Mouse (Mus musculus) midbrain, embryonic 15.5 days (tissue): Measurements from ENCODE around the gene Rtl8a. TPM values are rescaled to one million over a fixed set of nuclear protein-coding genes. Genes with fewer than 3 reads are reported as not detected.
"Not testable (repeated sequence)": the region's sequence is repeated elsewhere in the genome, so short reads cannot be mapped to it uniquely, and the experiment has no call there.

Source experiments
- ATAC-seq: fragments of 200-750 bp; cut with Nextera tagmentation; replicated peaks from 2 replicates; pipeline ENCODE4 v1.8.0; 2017; ENCODE audit warnings: moderate TSS enrichment
- H3K27ac ChIP-seq: fragments of 300-500 bp; sonication (generic); 2 replicates; pipeline ENCODE4 v1.5.1; 2015; ENCODE audit warnings: mild to moderate bottlenecking, inconsistent platforms
- H3K27me3 ChIP-seq: fragments of 300-500 bp; sonication (generic); replicated peaks from 2 replicates; pipeline ENCODE4 v1.6.1; 2015; ENCODE audit warnings: inconsistent platforms
- H3K36me3 ChIP-seq: fragments of 300-500 bp; sonication (generic); replicated peaks from 2 replicates; pipeline ENCODE4 v1.6.1; 2015; ENCODE audit warnings: inconsistent platforms
- H3K4me1 ChIP-seq: fragments of 300-500 bp; sonication (generic); 2 replicates; pipeline ENCODE4 v1.6.1; 2015; ENCODE audit warnings: inconsistent platforms
- H3K4me2 ChIP-seq: fragments of 300-500 bp; sonication (generic); 2 replicates; pipeline ENCODE4 v1.6.1; 2015; ENCODE audit warnings: inconsistent platforms, mild to moderate bottlenecking, moderate library complexity
- H3K4me3 ChIP-seq: fragments of 300-500 bp; sonication (generic); 2 replicates; pipeline ENCODE4 v1.5.1; 2015; ENCODE audit warnings: mild to moderate bottlenecking, inconsistent platforms
- H3K9ac ChIP-seq: fragments of 300-500 bp; sonication (generic); 2 replicates; pipeline ENCODE4 v1.6.1; 2015; ENCODE audit warnings: mild to moderate bottlenecking, inconsistent platforms
- H3K9me3 ChIP-seq: fragments of 300-500 bp; sonication (generic); 2 replicates; pipeline ENCODE4 v1.6.1; 2016; ENCODE audit warnings: inconsistent platforms
- WGBS: fragments of 180-500 bp; shearing (Covaris S2); methylation state at CpG from one replicate; pipeline ENCODE4 v1.1.7; 2015; ENCODE audit warnings: mixed read lengths; 5-methylcytosine and 5-hydroxymethylcytosine counted together
- polyA plus RNA-seq: library from polyadenylated mRNA; unstranded; fragments of >200 nt; fragmentation: Nextera tagmentation; extraction: Ambion mirVana; gene quantifications from 2 replicates; pipeline ENCODE4 v1.2.1, GENCODE M21; 2015

Gene Rtl8a
- 231 and 240 TPM in 2 replicates for polyA plus RNA-seq

- H3K4me2 ChIP-seq, result peak within 1 kb of the TSS; percentile 46
- 25% methylated on average over 12 of the region's 50 CpGs for WGBS
- not testable (repeated sequence) for H3K9me3 ChIP-seq, H3K4me1 ChIP-seq, H3K27me3 ChIP-seq, H3K9ac ChIP-seq, H3K36me3 ChIP-seq
- H3K27ac ChIP-seq, result peak within 1 kb of the TSS; percentile 70
- H3K4me3 ChIP-seq, result peak within 1 kb of the TSS; percentile 34
- peak; percentile 96 for ATAC-seq
Measured at GRCm38 (mm10) chrX:53642980-53643961, at the start of gene Rtl8a. Rtl8a (minus strand) TSS chrX:53643682.

GRCm38 (mm10) chrX:53693141-53693540, 49.7 kb upstream of the Rtl8a start:
- Histone ChIP-seq H3K27ac (no peak overlapping the region), H3K9me3 (no peaks in the 10 kb centered on the region), H3K4me2 (no peak overlapping the region), H3K9ac (no peak overlapping the region), H3K27me3 (no peaks in the 10 kb centered on the region), H3K4me1 (no peaks in the 10 kb centered on the region), H3K4me3 (no peak overlapping the region), H3K36me3 (no peaks in the 10 kb centered on the region)
- 83% methylated on average over 2 of the region's 2 CpGs for WGBS
- ATAC-seq, result no peak

- no peaks in the 10 kb centered on the region for H3K9me3 ChIP-seq
- H3K9ac ChIP-seq, result no peak overlapping the region
- no peak overlapping the region for H3K4me2 ChIP-seq
- H3K4me3 ChIP-seq, result no peak overlapping the region
- no peaks in the 10 kb centered on the region for H3K27me3 ChIP-seq
- H3K27ac ChIP-seq, result no peak overlapping the region
- WGBS, result 59% methylated on average over 2 of the region's 2 CpGs
- H3K36me3 ChIP-seq, result no peaks in the 10 kb centered on the region
- no peak for ATAC-seq
- no peaks in the 10 kb centered on the region for H3K4me1 ChIP-seq
Measured at GRCm38 (mm10) chrX:53692065-53692464, 48.6 kb upstream of the Rtl8a start.

- not testable (repeated sequence) for H3K27me3 ChIP-seq, H3K4me1 ChIP-seq, H3K36me3 ChIP-seq, H3K27ac ChIP-seq, H3K4me3 ChIP-seq, H3K9ac ChIP-seq, ATAC-seq, H3K4me2 ChIP-seq, H3K9me3 ChIP-seq
- 68% methylated on average over 2 of the region's 4 CpGs for WGBS
Measured at GRCm38 (mm10) chrX:53684676-53685075, 41.2 kb upstream of the Rtl8a start.

DNA sequence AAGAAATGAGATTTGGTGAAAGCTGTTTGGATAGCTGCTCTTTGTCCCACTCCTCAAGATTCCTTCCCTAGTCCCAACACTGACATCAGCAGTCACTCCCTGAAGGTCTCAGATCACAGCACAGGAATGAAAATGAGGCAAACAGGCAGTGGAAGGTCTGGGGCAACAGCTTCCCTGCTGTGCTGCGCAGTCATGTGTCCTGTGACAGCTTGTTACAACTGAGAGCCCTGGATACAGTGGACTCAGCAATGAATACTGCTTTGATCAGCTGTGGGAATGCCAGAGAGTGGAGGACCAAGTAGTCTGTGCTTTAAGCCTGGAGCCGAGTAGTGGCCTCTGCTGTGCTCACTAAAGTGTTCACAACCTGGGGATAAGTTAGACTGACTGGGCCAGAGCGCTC, 39.2 kb upstream of the Rtl8a start:
- H3K36me3 ChIP-seq, H3K4me1 ChIP-seq, H3K9me3 ChIP-seq, ATAC-seq, H3K4me2 ChIP-seq, H3K27ac ChIP-seq, H3K9ac ChIP-seq, H3K27me3 ChIP-seq, H3K4me3 ChIP-seq: not testable (repeated sequence)
- 53% methylated on average over 2 of the region's 3 CpGs for WGBS

- H3K4me3 ChIP-seq, H3K4me2 ChIP-seq, H3K9ac ChIP-seq, H3K36me3 ChIP-seq, H3K27me3 ChIP-seq, H3K4me1 ChIP-seq, H3K9me3 ChIP-seq, H3K27ac ChIP-seq: not testable (repeated sequence)
- WGBS, result 44% methylated on average over 2 of the region's 2 CpGs
- ATAC-seq, result peak; percentile 74; the same call in 1 of the 2 replicates
Measured at GRCm38 (mm10) chrX:53676943-53677342, 33.5 kb upstream of the Rtl8a start.

- Histone ChIP-seq H3K27ac (peak overlapping the region; percentile 84), H3K9ac (peak overlapping the region; percentile 6; the same call in 1 of the 2 replicates), H3K4me2 (peak overlapping the region; percentile 43), H3K4me3 (peak overlapping the region; percentile 33)
- WGBS, result 15% methylated on average over 4 of the region's 4 CpGs
- ATAC-seq, result peak; percentile 61
- not testable (repeated sequence) for H3K27me3 ChIP-seq, H3K9me3 ChIP-seq, H3K4me1 ChIP-seq, H3K36me3 ChIP-seq
Measured at GRCm38 (mm10) chrX:53670696-53671095, 27.2 kb upstream of the Rtl8a start.

DNA sequence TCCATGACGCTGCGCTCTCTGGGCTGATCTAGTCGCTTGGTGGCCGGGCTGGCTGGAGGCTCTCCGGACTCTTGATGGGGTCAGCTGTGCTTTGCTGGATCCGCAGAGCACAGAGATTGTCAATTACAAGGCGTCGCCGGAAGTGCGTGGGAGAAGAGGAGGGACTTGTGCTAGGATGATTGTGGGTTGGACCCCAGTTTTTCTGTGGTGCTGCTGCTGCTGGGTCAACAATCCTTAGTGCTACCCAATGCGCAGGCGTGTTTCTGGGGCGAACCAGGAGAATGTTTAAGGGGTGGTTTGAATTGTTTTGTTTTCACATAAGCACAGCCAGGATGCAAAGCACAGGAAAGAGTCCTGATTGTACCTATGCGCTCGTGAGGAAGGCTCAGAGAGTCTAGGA, 26.8 kb upstream of the Rtl8a start, which contains the start of gene Rtl8b:
Gene Rtl8b (minus strand): TSS at position 115 of the 400 bp plus-strand sequence.
- WGBS, result 12% methylated on average over 14 of the region's 15 CpGs
- H3K4me1 ChIP-seq, result no peaks in the 10 kb centered on the region
- no peaks in the 10 kb centered on the region for H3K27me3 ChIP-seq
- peak; percentile 98 for ATAC-seq
- H3K27ac ChIP-seq, result peak within 1 kb of the TSS; percentile 84
- H3K36me3 ChIP-seq, result no peaks in the 10 kb centered on the region
- peak within 1 kb of the TSS; percentile 33 for H3K4me3 ChIP-seq
- H3K4me2 ChIP-seq, result peak within 1 kb of the TSS; percentile 46
- H3K9ac ChIP-seq, result peak within 1 kb of the TSS; percentile 6; the same call in 1 of the 2 replicates
- H3K9me3 ChIP-seq, result no peaks in the 10 kb centered on the region

- not testable (repeated sequence) for H3K27me3 ChIP-seq, H3K9me3 ChIP-seq, H3K4me1 ChIP-seq, H3K36me3 ChIP-seq, H3K9ac ChIP-seq
- H3K27ac ChIP-seq, result peak overlapping the region; percentile 84
- H3K4me3 ChIP-seq, result peak overlapping the region; percentile 33
- peak; percentile 69 for ATAC-seq
- WGBS, result no CpG with 5 or more reads among the region's 36 CpGs
- peak overlapping the region; percentile 46 for H3K4me2 ChIP-seq
Measured at GRCm38 (mm10) chrX:53669557-53670270, 26.2 kb upstream of the Rtl8a start.

GRCm38 (mm10) chrX:53652917-53653316, 9.4 kb upstream of the Rtl8a start:
- WGBS, result 68% methylated on average over 4 of the region's 4 CpGs

DNA sequence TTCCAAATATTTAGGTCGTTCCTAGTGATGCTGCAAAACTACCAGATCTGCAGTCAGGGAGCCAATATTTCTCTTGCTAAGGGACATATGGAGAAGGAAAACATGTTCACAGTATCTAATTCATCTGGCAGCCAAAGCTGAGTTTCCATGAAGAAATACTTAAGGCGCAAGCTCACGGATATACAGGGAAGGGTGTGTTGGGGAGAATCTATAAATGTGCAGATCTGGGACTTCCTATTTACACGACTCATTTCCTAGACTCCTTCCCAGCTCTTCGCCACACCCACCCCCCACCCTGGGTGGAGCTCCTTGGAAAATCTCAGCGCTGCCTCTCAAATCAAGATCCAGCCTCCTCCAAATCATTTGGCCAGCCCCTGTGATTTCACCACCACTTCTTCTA, 2.4 kb upstream of the Rtl8a start:
- no peak overlapping the region for H3K9ac ChIP-seq
- H3K27ac ChIP-seq, result no peak overlapping the region
- no peak overlapping the region for H3K4me2 ChIP-seq
- H3K4me1 ChIP-seq, result no peaks in the 10 kb centered on the region
- H3K36me3 ChIP-seq, result no peaks in the 10 kb centered on the region
- no peak for ATAC-seq
- H3K4me3 ChIP-seq, result no peak overlapping the region
- no peaks in the 10 kb centered on the region for H3K9me3 ChIP-seq
- H3K27me3 ChIP-seq, result no peaks in the 10 kb centered on the region
- WGBS, result 83% methylated on average over 6 of the region's 6 CpGs

More at GRCm38 (mm10) chrX:53652917-53653316, 9.4 kb upstream of the Rtl8a start:
- H3K27ac ChIP-seq, H3K9ac ChIP-seq, H3K4me2 ChIP-seq, H3K27me3 ChIP-seq, H3K4me3 ChIP-seq, ATAC-seq, H3K4me1 ChIP-seq, H3K36me3 ChIP-seq, H3K9me3 ChIP-seq: not testable (repeated sequence)

- ATAC-seq, result peak; percentile 43; the same call in 1 of the 2 replicates
- not testable (repeated sequence) for H3K27ac ChIP-seq
Measured at GRCm38 (mm10) chrX:53642604-53642979, 890 bp downstream of the Rtl8a start.

More at GRCm38 (mm10) chrX:53642604-53642979, 890 bp downstream of the Rtl8a start:
- H3K9me3 ChIP-seq, H3K4me1 ChIP-seq, H3K27me3 ChIP-seq, H3K36me3 ChIP-seq, H3K9ac ChIP-seq: not testable (repeated sequence)
- WGBS, result 67% methylated on average over 4 of the region's 4 CpGs
- Histone ChIP-seq H3K4me3 (peak overlapping the region; percentile 34), H3K4me2 (peak overlapping the region; percentile 42; the same call in 1 of the 2 replicates)
